Mouse (Mus musculus): ENCODE data around the gene Slc4a4. TPM values are rescaled to one million over a fixed set of nuclear protein-coding genes. Genes with fewer than 3 reads are reported as not detected.

The Slc4a4 gene
- polyA plus RNA-seq, 1 experiment from 2014 or later, result 2.2 TPM

- H3K27me3 ChIP-seq (ENCODE audit: low read depth, poor library complexity, severe bottlenecking), result no peaks in the 10 kb centered on the region
- no peaks in the 10 kb centered on the region for H3K9me3 ChIP-seq (replicated peaks)
- no peak overlapping the region for H3K27ac ChIP-seq
- no peak overlapping the region for H3K4me3 ChIP-seq
- DNase-seq (ENCODE audit: low spot score), result no peak
- H3K4me1 ChIP-seq, result peaks cover 16% of the 10 kb centered on the region
- H3K36me3 ChIP-seq, result no peaks in the 10 kb centered on the region
- 94% methylated on average over 5 of the region's 5 CpGs for WGBS
These were observed 39.0 kb downstream of the Slc4a4 start for GRCm38 (mm10) chr5:88925576-88925975.

GRCm38 (mm10) chr5:88928201-88928916 is 41.7 kb downstream of the Slc4a4 start:
- no peak for DNase-seq (ENCODE audit: low spot score)

GRCm38 (mm10) chr5:88929392-88930094 is 42.9 kb downstream of the Slc4a4 start:
- no peaks in the 10 kb centered on the region for H3K27me3 ChIP-seq (ENCODE audit: low read depth, poor library complexity, severe bottlenecking)
- 56% methylated on average over 18 of the region's 18 CpGs for WGBS
- peaks cover 19% of the 10 kb centered on the region for H3K4me1 ChIP-seq
- H3K4me3 ChIP-seq, result no peak overlapping the region
- H3K9me3 ChIP-seq (replicated peaks), result no peaks in the 10 kb centered on the region
- H3K27ac ChIP-seq, result no peak overlapping the region
- peak; percentile 43 for DNase-seq (ENCODE audit: low spot score)
- H3K36me3 ChIP-seq, result no peaks in the 10 kb centered on the region

More at GRCm38 (mm10) chr5:88928201-88928916, 41.7 kb downstream of the Slc4a4 start:
- 62% methylated on average over 13 of the region's 13 CpGs for WGBS
- no peak overlapping the region for H3K27ac ChIP-seq
- H3K4me1 ChIP-seq, result peaks cover 19% of the 10 kb centered on the region
- H3K4me3 ChIP-seq, result no peak overlapping the region
- no peaks in the 10 kb centered on the region for H3K9me3 ChIP-seq (replicated peaks)
- no peaks in the 10 kb centered on the region for H3K27me3 ChIP-seq (ENCODE audit: low read depth, poor library complexity, severe bottlenecking)
- H3K36me3 ChIP-seq, result no peaks in the 10 kb centered on the region

GRCm38 (mm10) chr5:88930129-88930528 is 43.5 kb downstream of the Slc4a4 start:
- Histone ChIP-seq H3K36me3 (no peaks in the 10 kb centered on the region), H3K4me1 (peaks cover 19% of the 10 kb centered on the region), H3K27ac (no peak overlapping the region), H3K27me3 (ENCODE audit: low read depth, poor library complexity, severe bottlenecking) (no peaks in the 10 kb centered on the region), H3K4me3 (no peak overlapping the region), H3K9me3 (replicated peaks) (no peaks in the 10 kb centered on the region)
- DNase-seq (ENCODE audit: low spot score), result no peak
- 66% methylated on average over 5 of the region's 5 CpGs for WGBS

- Histone ChIP-seq H3K9me3 (replicated peaks) (no peaks in the 10 kb centered on the region), H3K4me3 (no peak overlapping the region), H3K36me3 (no peaks in the 10 kb centered on the region), H3K27me3 (ENCODE audit: low read depth, poor library complexity, severe bottlenecking) (no peaks in the 10 kb centered on the region), H3K4me1 (peaks cover 19% of the 10 kb centered on the region), H3K27ac (no peak overlapping the region)
- no peak for DNase-seq (ENCODE audit: low spot score)
- 71% methylated on average over 11 of the region's 11 CpGs for WGBS
These were observed 44.0 kb downstream of the Slc4a4 start for GRCm38 (mm10) chr5:88930611-88931010.

- H3K4me3 ChIP-seq, result no peak overlapping the region
- H3K4me1 ChIP-seq, result peaks cover 19% of the 10 kb centered on the region
- no peaks in the 10 kb centered on the region for H3K36me3 ChIP-seq
- DNase-seq (ENCODE audit: low spot score), result no peak
- 85% methylated on average over 9 of the region's 9 CpGs for WGBS
- no peak overlapping the region for H3K27ac ChIP-seq
- no peaks in the 10 kb centered on the region for H3K9me3 ChIP-seq (replicated peaks)
- H3K27me3 ChIP-seq (ENCODE audit: low read depth, poor library complexity, severe bottlenecking), result no peaks in the 10 kb centered on the region
These were observed 44.6 kb downstream of the Slc4a4 start for GRCm38 (mm10) chr5:88931176-88931575.

GRCm38 (mm10) chr5:88933454-88933853 is 46.8 kb downstream of the Slc4a4 start:
- Histone ChIP-seq H3K27ac (no peak overlapping the region), H3K27me3 (ENCODE audit: low read depth, poor library complexity, severe bottlenecking) (no peaks in the 10 kb centered on the region), H3K36me3 (no peaks in the 10 kb centered on the region), H3K9me3 (replicated peaks) (no peaks in the 10 kb centered on the region), H3K4me1 (peaks cover 21% of the 10 kb centered on the region), H3K4me3 (no peak overlapping the region)
- no peak for DNase-seq (ENCODE audit: low spot score)
- WGBS, result 88% methylated on average over 7 of the region's 7 CpGs

- peaks cover 25% of the 10 kb centered on the region for H3K4me1 ChIP-seq
- 88% methylated on average over 14 of the region's 14 CpGs for WGBS
- DNase-seq (ENCODE audit: low spot score), result no peak
- no peaks in the 10 kb centered on the region for H3K36me3 ChIP-seq
- H3K27me3 ChIP-seq (ENCODE audit: low read depth, poor library complexity, severe bottlenecking), result no peaks in the 10 kb centered on the region
- H3K27ac ChIP-seq, result no peak overlapping the region
- no peaks in the 10 kb centered on the region for H3K9me3 ChIP-seq (replicated peaks)
- no peak overlapping the region for H3K4me3 ChIP-seq
These were observed 47.3 kb downstream of the Slc4a4 start for GRCm38 (mm10) chr5:88933946-88934345.

- Histone ChIP-seq H3K4me3 (no peak overlapping the region), H3K27ac (no peak overlapping the region), H3K4me1 (peaks cover 15% of the 10 kb centered on the region), H3K36me3 (no peaks in the 10 kb centered on the region), H3K27me3 (ENCODE audit: low read depth, poor library complexity, severe bottlenecking) (no peaks in the 10 kb centered on the region), H3K9me3 (replicated peaks) (no peaks in the 10 kb centered on the region)
- 97% methylated on average over 1 of the region's 1 CpGs for WGBS
- DNase-seq (ENCODE audit: low spot score), result no peak
These were observed 51.6 kb downstream of the Slc4a4 start for GRCm38 (mm10) chr5:88938208-88938607.

- Histone ChIP-seq H3K27ac (0 out of 2 replicates have a peak overlapping the region, but pooled peaks have one; percentile 22), H3K4me1 (peaks cover 15% of the 10 kb centered on the region), H3K4me3 (no peak overlapping the region), H3K27me3 (ENCODE audit: low read depth, poor library complexity, severe bottlenecking) (no peaks in the 10 kb centered on the region), H3K9me3 (replicated peaks) (no peaks in the 10 kb centered on the region), H3K36me3 (no peaks in the 10 kb centered on the region)
- DNase-seq (ENCODE audit: low spot score), result no peak
- WGBS, result 41% methylated on average over 6 of the region's 6 CpGs
These were observed 52.5 kb downstream of the Slc4a4 start for GRCm38 (mm10) chr5:88939151-88939550.

GRCm38 (mm10) chr5:88939782-88940181 is 53.2 kb downstream of the Slc4a4 start:
- Histone ChIP-seq H3K4me1 (peaks cover 15% of the 10 kb centered on the region), H3K36me3 (no peaks in the 10 kb centered on the region), H3K27ac (0 out of 2 replicates have a peak overlapping the region, but pooled peaks have one; percentile 22), H3K27me3 (ENCODE audit: low read depth, poor library complexity, severe bottlenecking) (no peaks in the 10 kb centered on the region), H3K4me3 (no peak overlapping the region), H3K9me3 (replicated peaks) (no peaks in the 10 kb centered on the region)
- 43% methylated on average over 2 of the region's 2 CpGs for WGBS
- DNase-seq (ENCODE audit: low spot score), result no peak

GRCm38 (mm10) chr5:88941905-88942304 is 55.3 kb downstream of the Slc4a4 start:
- WGBS, result 93% methylated on average over 7 of the region's 7 CpGs
- Histone ChIP-seq H3K27ac (no peak overlapping the region), H3K4me3 (no peak overlapping the region), H3K4me1 (peaks cover 15% of the 10 kb centered on the region), H3K9me3 (replicated peaks) (no peaks in the 10 kb centered on the region), H3K27me3 (ENCODE audit: low read depth, poor library complexity, severe bottlenecking) (no peaks in the 10 kb centered on the region), H3K36me3 (no peaks in the 10 kb centered on the region)
- no peak for DNase-seq (ENCODE audit: low spot score)

GRCm38 (mm10) chr5:88945661-88946339 is 59.2 kb downstream of the Slc4a4 start:
- no peak overlapping the region for H3K4me3 ChIP-seq
- 93% methylated on average over 10 of the region's 10 CpGs for WGBS
- H3K27me3 ChIP-seq (ENCODE audit: low read depth, poor library complexity, severe bottlenecking), result no peaks in the 10 kb centered on the region
- H3K9me3 ChIP-seq (replicated peaks), result no peaks in the 10 kb centered on the region
- no peak for DNase-seq (ENCODE audit: low spot score)
- no peak overlapping the region for H3K27ac ChIP-seq
- H3K4me1 ChIP-seq, result no peaks in the 10 kb centered on the region
- no peaks in the 10 kb centered on the region for H3K36me3 ChIP-seq
